Mouse (Mus musculus): ENCODE results near the gene Bmp4.
A peak's percentile ranks its signal among the peaks of the same experiment; 100 is the strongest.

Bmp4 gene

GRCm38 (mm10) chr14:46412497-46413000, 22.1 kb upstream of the Bmp4 start:
- TF ChIP-seq CTCF (conservative IDR thresholded peaks at IDR 0.05; ENCODE audit: low read length) (no peak), NANOG (IDR thresholded peaks at IDR 0.05; ENCODE audit: borderline replicate concordance, low read length) (peak; percentile 29; the same call in 1 of the 2 replicates)
- Histone ChIP-seq H3K36me3 (ENCODE audit: insufficient read depth, low read length) (no peaks in the 10 kb centered on the region), H3K4me3 (replicated peaks; ENCODE audit: low read length) (no peak overlapping the region), H3K4me1 (replicated peaks; ENCODE audit: low read depth, low read length) (peaks cover 59% of the 10 kb centered on the region), H3K9me3 (ENCODE audit: low read length) (peaks cover 5% of the 10 kb centered on the region; the same call in 1 of the 2 replicates), H3K27me3 (ENCODE audit: insufficient read depth, low read length) (0 out of 2 replicates have a peak, but pooled peaks cover 5% of the 10 kb centered on the region)

GRCm38 (mm10) chr14:46410557-46411120, 20.2 kb upstream of the Bmp4 start:
- H3K9me3 ChIP-seq (ENCODE audit: low read length): peaks cover 5% of the 10 kb centered on the region; the same call in 1 of the 2 replicates
- TF ChIP-seq NANOG (IDR thresholded peaks at IDR 0.05; ENCODE audit: borderline replicate concordance, low read length) (no peak), POU5F1 (IDR thresholded peaks at IDR 0.05; ENCODE audit: borderline replicate concordance, low read length) (no peak), CTCF (conservative IDR thresholded peaks at IDR 0.05; ENCODE audit: low read length) (no peak)
- 0 out of 2 replicates have a peak overlapping the region, but pooled peaks have one; percentile 20 for H3K4me3 ChIP-seq (replicated peaks; ENCODE audit: low read length)
- H3K27me3 ChIP-seq (ENCODE audit: insufficient read depth, low read length): 0 out of 2 replicates have a peak, but pooled peaks cover 2% of the 10 kb centered on the region
- no peaks in the 10 kb centered on the region for H3K36me3 ChIP-seq (ENCODE audit: insufficient read depth, low read length)
- peaks cover 56% of the 10 kb centered on the region for H3K4me1 ChIP-seq (replicated peaks; ENCODE audit: low read depth, low read length)

- TF ChIP-seq POU5F1 (IDR thresholded peaks at IDR 0.05; ENCODE audit: borderline replicate concordance, low read length): no peak
- no peak for TF ChIP-seq CTCF (conservative IDR thresholded peaks at IDR 0.05; ENCODE audit: low read length)
- no peak for TF ChIP-seq NANOG (IDR thresholded peaks at IDR 0.05; ENCODE audit: borderline replicate concordance, low read length)
- Histone ChIP-seq H3K9me3 (ENCODE audit: low read length) (no peaks in the 10 kb centered on the region), H3K36me3 (ENCODE audit: insufficient read depth, low read length) (no peaks in the 10 kb centered on the region), H3K27me3 (ENCODE audit: insufficient read depth, low read length) (no peaks in the 10 kb centered on the region), H3K4me1 (replicated peaks; ENCODE audit: low read depth, low read length) (peaks cover 53% of the 10 kb centered on the region), H3K4me3 (replicated peaks; ENCODE audit: low read length) (no peak overlapping the region)
These were observed 18.5 kb upstream of the Bmp4 start for GRCm38 (mm10) chr14:46409016-46409415.

GRCm38 (mm10) chr14:46408319-46408718, 17.9 kb upstream of the Bmp4 start:
- Histone ChIP-seq H3K27me3 (ENCODE audit: insufficient read depth, low read length) (no peaks in the 10 kb centered on the region), H3K4me1 (replicated peaks; ENCODE audit: low read depth, low read length) (peaks cover 46% of the 10 kb centered on the region), H3K9me3 (ENCODE audit: low read length) (no peaks in the 10 kb centered on the region), H3K4me3 (replicated peaks; ENCODE audit: low read length) (no peak overlapping the region), H3K36me3 (ENCODE audit: insufficient read depth, low read length) (no peaks in the 10 kb centered on the region)
- TF ChIP-seq CTCF (conservative IDR thresholded peaks at IDR 0.05; ENCODE audit: low read length): no peak
- no peak for TF ChIP-seq POU5F1 (IDR thresholded peaks at IDR 0.05; ENCODE audit: borderline replicate concordance, low read length)
- TF ChIP-seq NANOG (IDR thresholded peaks at IDR 0.05; ENCODE audit: borderline replicate concordance, low read length): no peak

GRCm38 (mm10) chr14:46399925-46400324, 9.5 kb upstream of the Bmp4 start:
- Histone ChIP-seq H3K4me1 (replicated peaks; ENCODE audit: low read depth, low read length) (peaks cover 41% of the 10 kb centered on the region), H3K9me3 (ENCODE audit: low read length) (no peaks in the 10 kb centered on the region), H3K4me3 (replicated peaks; ENCODE audit: low read length) (no peak overlapping the region), H3K27me3 (ENCODE audit: insufficient read depth, low read length) (peaks cover 23% of the 10 kb centered on the region), H3K36me3 (ENCODE audit: insufficient read depth, low read length) (no peaks in the 10 kb centered on the region)
- TF ChIP-seq CTCF (conservative IDR thresholded peaks at IDR 0.05; ENCODE audit: low read length): no peak

GRCm38 (mm10) chr14:46398091-46398695, 7.7 kb upstream of the Bmp4 start:
- Histone ChIP-seq H3K36me3 (ENCODE audit: insufficient read depth, low read length) (no peaks in the 10 kb centered on the region), H3K4me3 (replicated peaks; ENCODE audit: low read length) (peak overlapping the region; percentile 71), H3K27me3 (ENCODE audit: insufficient read depth, low read length) (peaks cover 23% of the 10 kb centered on the region), H3K4me1 (replicated peaks; ENCODE audit: low read depth, low read length) (peaks cover 54% of the 10 kb centered on the region), H3K9me3 (ENCODE audit: low read length) (no peaks in the 10 kb centered on the region)
- TF ChIP-seq NANOG (IDR thresholded peaks at IDR 0.05; ENCODE audit: borderline replicate concordance, low read length) (no peak), CTCF (conservative IDR thresholded peaks at IDR 0.05; ENCODE audit: low read length) (no peak), POU5F1 (IDR thresholded peaks at IDR 0.05; ENCODE audit: borderline replicate concordance, low read length) (no peak)

- peaks cover 17% of the 10 kb centered on the region for H3K27me3 ChIP-seq (ENCODE audit: insufficient read depth, low read length)
- peaks cover 70% of the 10 kb centered on the region for H3K4me1 ChIP-seq (replicated peaks; ENCODE audit: low read depth, low read length)
- no peaks in the 10 kb centered on the region for H3K9me3 ChIP-seq (ENCODE audit: low read length)
- no peaks in the 10 kb centered on the region for H3K36me3 ChIP-seq (ENCODE audit: insufficient read depth, low read length)
- no peak for TF ChIP-seq CTCF (conservative IDR thresholded peaks at IDR 0.05; ENCODE audit: low read length)
- TF ChIP-seq NANOG (IDR thresholded peaks at IDR 0.05; ENCODE audit: borderline replicate concordance, low read length): peak; percentile 48; the same call in 1 of the 2 replicates
- no peak for TF ChIP-seq POU5F1 (IDR thresholded peaks at IDR 0.05; ENCODE audit: borderline replicate concordance, low read length)
- H3K4me3 ChIP-seq (replicated peaks; ENCODE audit: low read length): peak overlapping the region; percentile 82
These were observed 1.2 kb upstream of the Bmp4 start for GRCm38 (mm10) chr14:46391621-46392170.

GRCm38 (mm10) chr14:46389438-46390248, 826 bp downstream of the Bmp4 start:
- H3K4me3 ChIP-seq (replicated peaks; ENCODE audit: low read length): peak overlapping the region; percentile 82
- no peaks in the 10 kb centered on the region for H3K9me3 ChIP-seq (ENCODE audit: low read length)
- TF ChIP-seq NANOG (IDR thresholded peaks at IDR 0.05; ENCODE audit: borderline replicate concordance, low read length): no peak
- TF ChIP-seq CTCF (conservative IDR thresholded peaks at IDR 0.05; ENCODE audit: low read length): no peak
- TF ChIP-seq POU5F1 (IDR thresholded peaks at IDR 0.05; ENCODE audit: borderline replicate concordance, low read length): no peak
- H3K4me1 ChIP-seq (replicated peaks; ENCODE audit: low read depth, low read length): peaks cover 81% of the 10 kb centered on the region
- peaks cover 7% of the 10 kb centered on the region for H3K36me3 ChIP-seq (ENCODE audit: insufficient read depth, low read length)
- peaks cover 17% of the 10 kb centered on the region for H3K27me3 ChIP-seq (ENCODE audit: insufficient read depth, low read length)

Data from E14TG2a.4 (cell line).